Mouse (Mus musculus) macrophage (primary cell): ENCODE measurements around the gene Gabrg3. TPM values are rescaled to one million over a fixed set of nuclear protein-coding genes. Genes with fewer than 3 reads are reported as not detected.

Source experiments
- H3K27ac ChIP-seq: fragments of 350-480 bp; formaldehyde crosslinking; 2 replicates; pipeline ENCODE4 v1.9.0; 2021
- H3K36me3 ChIP-seq: fragments of 350-480 bp; formaldehyde crosslinking; 2 replicates; pipeline ENCODE4 v1.9.0; 2021; ENCODE audit errors: inconsistent target
- H3K4me3 ChIP-seq: fragments of 350-480 bp; formaldehyde crosslinking; 2 replicates; pipeline ENCODE4 v1.9.0; 2021; ENCODE audit errors: inconsistent target
- H3K79me2 ChIP-seq: fragments of 350-480 bp; formaldehyde crosslinking; 2 replicates; pipeline ENCODE4 v1.9.0; 2021; ENCODE audit errors: inconsistent target
- WGBS: methylation state at CpG from one replicate; pipeline ENCODE4 v1.1.7; 2026; ENCODE audit warnings: inconsistent platforms; ENCODE audit not compliant: missing documents; 5-methylcytosine and 5-hydroxymethylcytosine counted together
- polyA plus RNA-seq: library from polyadenylated mRNA; stranded (reverse); fragments of 250-400 nt; gene quantifications from 3 replicates; pipeline ENCODE4 v1.2.4, GENCODE M21; 2018; ENCODE audit warnings: inconsistent platforms
- total RNA-seq, 78 experiments: library from RNA; depleted of rRNA; stranded (reverse); fragments of 250-400 nt; gene quantifications; 1 replicate in 9 of 78; 2 replicates in 24 of 78; 3 replicates in 43 of 78; 4 replicates in 2 of 78; pipeline ENCODE4 v1.2.4; 2018; ENCODE audit warnings: inconsistent platforms in 56 of 78

The Gabrg3 gene
- not detected for total RNA-seq (2018; cell fraction: chromatin; rRNA removed)
- not detected for total RNA-seq (2018; cell fraction: cytosol; rRNA removed)
- not detected for total RNA-seq (2018; cell fraction: nucleus; rRNA removed)
- not detected in 3 replicates for polyA plus RNA-seq

DNA sequence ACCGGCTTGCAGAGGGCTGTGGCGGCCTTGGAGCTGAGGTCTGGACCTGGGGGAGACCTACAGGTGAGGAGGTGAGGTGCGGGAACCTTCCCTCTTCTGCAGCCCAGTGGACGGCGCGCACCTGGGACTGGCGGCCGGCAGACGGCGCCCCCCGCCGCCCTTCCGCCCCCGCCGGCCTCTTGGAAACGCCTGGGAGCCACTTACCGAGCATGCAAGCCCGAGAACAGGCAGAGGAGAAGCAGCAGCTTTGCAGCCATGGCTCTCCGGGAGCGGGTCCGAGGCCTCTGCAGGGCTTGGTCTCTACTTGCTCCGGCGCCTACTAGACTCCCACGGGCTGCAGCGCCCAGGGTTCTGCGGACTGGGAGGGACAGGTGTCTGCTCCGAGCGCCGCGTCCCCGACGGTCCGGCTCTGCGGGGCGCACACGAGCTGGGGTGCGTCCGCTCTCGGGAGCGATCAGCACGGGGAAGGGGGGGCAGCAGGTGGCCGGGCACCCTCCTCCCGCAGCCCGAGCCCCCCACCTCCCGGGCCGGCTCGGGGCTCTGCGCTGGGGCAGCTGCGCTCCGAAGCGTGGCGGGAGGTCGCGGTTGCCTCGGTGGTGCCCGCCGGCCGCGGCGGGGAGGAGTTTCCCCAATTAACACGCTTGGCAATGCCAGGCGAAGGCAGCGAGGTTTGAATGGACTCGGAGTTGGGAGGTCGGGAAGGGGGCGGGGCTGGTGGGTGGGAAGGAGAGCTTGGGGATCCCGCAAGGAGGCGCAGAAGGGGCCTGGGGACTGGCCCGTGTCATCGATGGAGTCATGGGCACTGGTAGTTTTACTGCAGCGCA lies at the start of gene Gabrg3:
Gabrg3 (minus strand) TSS at position 672 of the 824 bp plus-strand sequence.
- no peaks in the 10 kb centered on the region for H3K79me2 ChIP-seq
- WGBS, result 7% methylated on average over 65 of the region's 71 CpGs
- H3K4me3 ChIP-seq, result no peak within 1 kb of the TSS
- no peaks in the 10 kb centered on the region for H3K36me3 ChIP-seq
- H3K27ac ChIP-seq, result no peak within 1 kb of the TSS

DNA sequence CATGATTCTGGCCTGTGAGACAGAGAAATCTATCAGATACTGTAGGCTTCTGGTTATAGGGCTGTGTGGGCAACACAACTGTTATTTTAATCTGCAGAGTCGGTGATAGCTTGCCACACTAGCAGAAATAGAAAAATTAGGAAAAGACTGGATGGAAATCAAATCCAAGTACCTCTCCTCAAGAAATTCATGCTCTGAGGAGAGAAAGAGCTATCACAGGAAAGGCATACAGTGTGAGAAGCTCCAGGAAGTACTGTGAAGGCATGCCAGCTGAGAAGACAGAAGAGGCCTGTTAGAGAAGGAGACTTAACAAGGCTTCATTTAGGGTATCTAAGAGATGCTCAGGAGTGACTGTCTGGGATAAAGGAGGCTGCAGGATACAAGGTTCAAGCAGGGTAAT lies 35.7 kb upstream of the Gabrg3 start:
- no peaks in the 10 kb centered on the region for H3K79me2 ChIP-seq
- no peaks in the 10 kb centered on the region for H3K36me3 ChIP-seq
- whole genome bisulfite sequencing, result 75% methylated on average over 1 of the region's 1 CpGs
- H3K4me3 ChIP-seq, result no peak overlapping the region
- H3K27ac ChIP-seq, result no peak overlapping the region

DNA sequence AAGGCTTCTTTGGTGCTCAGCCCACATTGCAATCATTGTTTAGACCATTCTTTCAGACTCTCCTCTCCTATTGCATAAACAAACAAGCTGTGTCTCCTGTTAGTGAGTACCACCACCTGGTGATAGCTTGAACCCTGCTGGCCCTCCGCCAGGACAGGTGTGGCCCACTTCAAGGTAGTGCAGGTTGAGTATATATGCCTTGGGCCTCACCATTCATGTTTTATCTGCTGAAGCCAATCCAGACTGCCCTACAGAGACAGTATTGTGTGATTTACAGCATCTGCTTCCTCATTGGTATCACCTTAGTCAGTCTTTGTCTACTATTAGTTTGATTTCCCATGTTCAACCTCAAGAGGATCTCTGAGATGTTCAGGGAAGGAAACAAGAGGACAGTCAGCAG lies 34.1 kb upstream of the Gabrg3 start:
- Histone ChIP-seq H3K27ac (no peak overlapping the region), H3K36me3 (no peaks in the 10 kb centered on the region), H3K79me2 (no peaks in the 10 kb centered on the region), H3K4me3 (no peak overlapping the region)
- 100% methylated on average over 1 of the region's 1 CpGs for WGBS

DNA sequence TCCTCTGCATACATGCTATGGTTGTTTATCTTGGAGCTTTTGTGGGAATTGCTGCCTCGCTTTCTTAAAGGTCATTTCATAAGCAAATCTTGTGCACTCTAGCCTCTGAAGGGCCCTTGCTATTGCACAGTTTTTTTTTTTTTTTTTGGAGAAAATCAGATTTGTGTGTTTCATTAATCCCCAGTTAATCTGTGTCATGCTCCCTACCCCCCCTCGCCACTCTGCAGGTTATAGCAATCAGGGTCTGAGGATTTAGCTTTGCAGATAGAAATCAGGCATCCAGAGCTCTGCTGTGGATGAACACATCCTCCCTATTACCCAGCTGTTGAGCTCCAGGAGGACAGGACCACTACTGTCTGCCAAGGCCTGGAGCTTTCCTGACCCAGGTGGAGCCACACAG lies 32.4 kb upstream of the Gabrg3 start, which contains the start of gene Gabrb3:
Gabrb3 (plus strand) TSS at position 301 of the 400 bp plus-strand sequence.
- no peak within 1 kb of the TSS for H3K27ac ChIP-seq
- H3K79me2 ChIP-seq, result no peaks in the 10 kb centered on the region
- H3K4me3 ChIP-seq, result no peak within 1 kb of the TSS
- 93% methylated on average over 2 of the region's 2 CpGs for WGBS
- no peaks in the 10 kb centered on the region for H3K36me3 ChIP-seq

DNA sequence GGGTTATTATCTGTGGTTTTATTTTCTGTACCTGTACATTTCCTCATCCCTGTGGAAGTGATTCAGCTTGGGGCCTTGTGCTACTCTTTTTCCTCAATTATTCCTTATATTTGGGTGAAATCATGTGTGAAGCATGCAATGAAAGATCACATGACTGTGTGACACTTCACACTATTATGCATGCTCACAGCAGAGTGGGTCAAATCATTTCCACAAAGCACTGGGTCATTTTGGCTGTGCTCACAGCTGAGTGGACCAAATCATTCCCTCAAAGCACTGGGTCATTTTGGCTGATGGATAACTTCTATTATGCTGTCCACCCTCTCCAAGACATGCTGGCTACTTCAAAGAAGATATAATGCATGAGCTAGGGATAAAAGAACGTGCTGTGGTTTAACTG lies 25.9 kb upstream of the Gabrg3 start:
- Histone ChIP-seq H3K27ac (no peak overlapping the region), H3K79me2 (no peaks in the 10 kb centered on the region)
- WGBS, result 40% methylated on average over 1 of the region's 1 CpGs

DNA sequence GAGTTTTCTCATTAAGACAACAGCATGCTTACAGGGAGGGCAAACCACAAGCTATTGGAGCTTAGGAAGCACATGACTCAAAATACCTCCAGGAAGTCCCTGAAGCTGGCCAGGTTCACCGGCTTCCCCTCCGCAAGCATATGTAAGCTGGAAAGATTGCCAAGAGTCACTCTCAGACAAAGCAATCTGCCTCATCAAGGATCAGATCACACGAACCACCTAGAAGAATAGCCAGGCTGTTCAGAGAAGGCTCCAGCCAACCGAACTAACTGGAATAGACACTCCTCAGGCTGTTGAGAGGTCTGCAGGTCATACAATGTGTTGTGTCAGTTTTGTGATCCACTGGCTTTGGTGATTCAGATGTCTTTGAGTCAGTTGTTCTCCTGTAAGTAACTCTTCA lies 24.2 kb upstream of the Gabrg3 start:
- Histone ChIP-seq H3K4me3 (no peak overlapping the region), H3K27ac (no peak overlapping the region), H3K36me3 (no peaks in the 10 kb centered on the region), H3K79me2 (no peaks in the 10 kb centered on the region)
- 91% methylated on average over 4 of the region's 4 CpGs for WGBS

More for the DNA sequence above, 25.9 kb upstream of the Gabrg3 start:
- Histone ChIP-seq H3K36me3 (no peaks in the 10 kb centered on the region), H3K4me3 (no peak overlapping the region)

DNA sequence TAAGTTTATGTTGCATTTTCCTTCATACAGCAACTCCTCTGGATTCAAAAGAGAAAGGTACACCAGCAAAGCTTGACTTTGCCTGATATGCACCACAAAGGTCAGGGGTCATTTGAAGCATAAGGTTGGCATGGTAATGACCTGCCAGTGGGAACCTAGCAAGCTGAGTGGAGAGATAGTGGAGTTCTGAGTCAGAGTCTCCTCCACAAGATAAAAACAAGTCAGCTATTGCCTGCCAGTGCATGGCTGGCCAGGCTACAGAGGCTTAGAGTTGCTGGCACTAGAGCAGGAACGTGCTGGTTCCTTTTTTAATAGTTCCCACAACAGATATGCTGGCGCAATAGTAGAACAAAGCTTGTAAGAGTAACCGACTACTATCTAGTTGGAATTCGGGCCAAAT lies 6.6 kb upstream of the Gabrg3 start:
- no peak overlapping the region for H3K27ac ChIP-seq
- no peak overlapping the region for H3K4me3 ChIP-seq
- H3K36me3 ChIP-seq, result no peaks in the 10 kb centered on the region
- H3K79me2 ChIP-seq, result no peaks in the 10 kb centered on the region
- WGBS, result 92% methylated on average over 4 of the region's 4 CpGs

DNA sequence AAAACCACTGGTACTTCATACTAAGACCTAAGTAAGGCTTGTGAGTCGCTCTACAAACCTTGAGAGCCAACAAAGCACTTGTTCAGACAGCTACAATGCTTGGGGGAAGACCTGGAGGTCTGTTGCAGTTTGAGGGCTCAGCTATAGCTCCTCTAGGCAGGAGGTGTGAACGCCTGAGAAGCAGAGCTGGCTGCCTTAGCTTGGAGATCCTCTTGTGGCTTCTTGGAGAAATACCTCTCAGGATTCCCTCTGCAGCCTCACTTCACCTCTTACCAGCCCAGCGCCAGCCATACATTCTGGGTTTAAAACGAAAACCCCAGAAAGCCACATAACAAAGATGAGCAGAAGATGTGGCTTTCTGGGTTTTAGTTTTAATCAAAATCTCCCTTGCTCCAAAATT lies 3.1 kb upstream of the Gabrg3 start:
- H3K4me3 ChIP-seq, result no peak overlapping the region
- H3K36me3 ChIP-seq, result no peaks in the 10 kb centered on the region
- H3K79me2 ChIP-seq, result no peaks in the 10 kb centered on the region
- no peak overlapping the region for H3K27ac ChIP-seq
- WGBS, result 43% methylated on average over 4 of the region's 4 CpGs

DNA sequence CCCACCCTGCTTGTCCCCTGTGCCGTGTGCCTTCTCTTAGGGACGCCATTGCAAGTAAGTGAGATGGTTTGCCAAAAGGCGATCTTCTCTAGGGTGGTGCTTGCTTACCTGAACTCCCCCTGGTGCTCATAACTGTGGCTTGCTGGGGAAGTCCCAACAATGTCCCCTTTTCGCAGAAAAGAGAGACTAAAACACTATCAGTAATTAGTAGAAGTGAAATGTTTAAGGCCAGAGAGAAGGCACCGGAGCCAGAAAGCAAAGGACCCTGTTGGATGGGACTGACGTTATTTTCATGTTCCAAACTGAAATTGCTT lies 310 bp upstream of the Gabrg3 start:
- Histone ChIP-seq H3K79me2 (no peaks in the 10 kb centered on the region), H3K27ac (no peak overlapping the region), H3K4me3 (no peak overlapping the region), H3K36me3 (no peaks in the 10 kb centered on the region)
- 32% methylated on average over 6 of the region's 6 CpGs for whole genome bisulfite sequencing

DNA sequence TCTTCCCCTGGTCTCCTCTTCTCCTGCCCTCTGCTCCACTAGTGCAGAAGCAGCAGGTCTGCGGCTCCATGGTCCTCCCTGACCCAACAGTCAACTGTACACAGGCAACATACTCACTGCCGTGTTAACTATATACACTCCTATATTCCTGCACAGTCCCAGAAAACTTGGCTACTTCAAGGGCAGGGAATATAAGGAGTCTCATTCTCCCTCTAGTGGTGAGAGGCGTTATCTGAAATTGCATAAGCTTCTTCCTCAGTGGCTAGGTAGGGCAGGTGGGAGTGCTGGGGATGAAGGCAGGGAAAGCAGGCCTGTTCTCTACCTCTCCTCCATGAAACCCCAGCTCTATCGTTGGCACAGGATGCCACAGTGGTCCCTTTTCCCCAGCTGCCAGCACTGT lies 2.9 kb downstream of the Gabrg3 start:
- Histone ChIP-seq H3K4me3 (no peak overlapping the region), H3K79me2 (no peaks in the 10 kb centered on the region), H3K36me3 (no peaks in the 10 kb centered on the region), H3K27ac (no peak overlapping the region)
- 36% methylated on average over 4 of the region's 4 CpGs for WGBS

DNA sequence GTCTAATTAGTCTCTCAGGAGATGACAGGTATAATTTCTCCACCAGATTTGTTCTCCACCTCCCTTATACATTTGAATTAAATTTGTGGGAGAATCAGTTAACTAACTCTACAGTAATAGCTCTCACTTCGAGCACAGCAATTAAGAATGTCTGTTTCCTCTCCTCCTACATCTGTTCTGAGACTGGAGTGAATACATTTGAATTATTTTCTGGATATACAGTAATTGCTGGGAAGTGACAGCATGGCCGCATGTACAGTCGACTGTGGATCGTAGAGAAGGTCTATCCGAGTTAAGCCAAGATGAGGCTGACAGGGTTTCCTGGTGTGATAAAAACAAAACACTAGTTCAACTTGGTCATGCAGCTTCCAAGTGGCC lies 21.0 kb downstream of the Gabrg3 start:
- Histone ChIP-seq H3K79me2 (no peaks in the 10 kb centered on the region), H3K27ac (no peak overlapping the region), H3K36me3 (no peaks in the 10 kb centered on the region), H3K4me3 (no peak overlapping the region)
- WGBS, result 83% methylated on average over 5 of the region's 5 CpGs

DNA sequence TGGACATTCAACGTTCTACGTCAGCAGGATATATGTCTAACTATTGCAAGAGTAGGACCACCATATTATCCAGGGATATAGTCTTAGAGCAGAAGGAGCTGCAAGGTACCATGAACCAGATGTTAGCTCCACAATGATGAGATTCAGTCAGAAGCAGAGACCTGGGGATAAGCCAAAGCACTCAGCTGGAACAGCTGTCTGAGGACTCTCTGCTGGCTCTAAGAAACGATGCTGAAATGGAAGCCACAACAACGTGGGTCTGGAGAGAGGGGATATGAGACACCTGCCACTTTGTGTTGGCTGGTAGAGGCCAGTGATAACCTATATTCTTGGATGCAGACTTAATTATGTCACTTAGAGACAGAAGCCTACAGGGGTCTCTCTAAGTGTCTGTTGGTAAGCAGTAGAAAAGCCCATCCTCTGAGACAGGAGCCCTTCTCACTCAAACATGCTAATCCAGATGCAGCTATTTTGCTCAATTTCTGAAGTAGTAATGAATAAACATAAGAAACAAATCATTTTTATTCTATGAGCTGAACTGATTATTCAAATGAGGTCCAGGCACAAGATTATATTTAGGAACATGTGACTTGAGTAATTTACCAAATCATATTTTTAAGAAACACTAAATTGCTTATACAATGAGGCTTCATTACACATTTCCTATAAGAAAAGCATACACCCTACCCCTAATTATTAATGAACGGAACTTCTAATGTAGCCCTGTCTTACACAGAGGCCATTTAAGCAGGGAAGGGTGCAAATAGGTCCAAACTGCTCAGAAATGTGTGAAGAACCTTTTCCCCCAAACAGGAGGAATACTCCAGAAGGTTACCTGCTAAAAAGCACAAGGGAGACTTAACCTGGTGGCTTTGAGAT lies 21.6 kb downstream of the Gabrg3 start:
- Histone ChIP-seq H3K36me3 (no peaks in the 10 kb centered on the region), H3K27ac (no peak overlapping the region), H3K4me3 (no peak overlapping the region), H3K79me2 (no peaks in the 10 kb centered on the region)
- WGBS, result 86% methylated on average over 5 of the region's 5 CpGs

DNA sequence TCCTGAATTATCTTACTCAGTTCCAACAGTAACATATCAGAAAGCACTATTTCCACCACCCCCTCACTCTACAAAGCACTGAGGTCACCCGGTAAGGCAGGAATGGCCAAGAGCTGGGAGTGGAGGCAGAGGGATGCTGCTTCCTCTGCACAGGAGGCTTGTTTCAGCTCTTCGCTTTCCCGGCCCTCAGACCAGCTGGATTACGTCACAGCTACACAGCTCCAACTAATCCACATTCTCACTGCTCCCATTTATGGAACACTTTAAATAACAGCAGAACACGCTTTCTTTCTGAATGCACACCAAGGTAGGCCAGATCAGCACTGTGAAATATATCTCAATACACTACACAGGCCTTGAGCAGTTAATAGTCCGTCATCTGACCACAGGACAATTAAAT lies 23.2 kb downstream of the Gabrg3 start:
- 94% methylated on average over 6 of the region's 6 CpGs for WGBS
- no peak overlapping the region for H3K27ac ChIP-seq
- no peak overlapping the region for H3K4me3 ChIP-seq

DNA sequence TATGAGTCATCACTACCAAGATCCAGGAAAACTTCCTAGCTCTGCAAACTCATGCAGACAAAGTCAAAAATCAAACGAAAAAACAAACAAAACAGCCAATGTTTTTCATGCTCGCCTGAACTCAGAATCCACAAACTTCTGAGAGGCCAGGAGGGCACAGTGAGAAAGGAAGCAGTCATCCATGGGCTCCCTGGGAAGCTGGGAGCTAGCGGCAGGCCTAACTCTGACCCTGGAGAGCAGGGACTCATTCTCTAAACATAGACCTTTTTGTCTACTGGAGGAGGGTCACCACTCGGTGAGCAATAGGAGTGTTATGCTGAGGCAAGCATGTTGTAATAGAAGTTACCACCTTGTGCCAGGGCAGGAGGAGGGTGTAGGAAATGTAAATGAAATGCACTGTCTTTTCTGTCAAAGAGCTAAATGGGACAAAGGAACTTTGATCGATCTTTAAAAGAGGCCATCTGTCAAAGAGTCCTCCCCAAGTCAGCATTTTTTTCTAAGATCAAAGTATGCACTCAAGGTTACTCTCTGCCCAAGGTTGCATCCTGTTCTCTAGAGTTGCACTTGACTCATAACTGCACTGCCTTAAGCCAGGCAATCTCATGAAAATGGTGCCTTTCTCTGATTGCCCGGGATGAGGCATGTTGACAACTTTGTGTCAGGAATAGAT lies 29.0 kb downstream of the Gabrg3 start:
- WGBS, result 65% methylated on average over 6 of the region's 6 CpGs
- Histone ChIP-seq H3K4me3 (no peak overlapping the region), H3K36me3 (no peaks in the 10 kb centered on the region), H3K27ac (no peak overlapping the region), H3K79me2 (no peaks in the 10 kb centered on the region)

More for the DNA sequence above, 23.2 kb downstream of the Gabrg3 start:
- Histone ChIP-seq H3K36me3 (no peaks in the 10 kb centered on the region), H3K79me2 (no peaks in the 10 kb centered on the region)
